Mouse (Mus musculus) thymus, postnatal 4 days (tissue): ENCODE data around the gene Pigt.

ENCODE experiments used
- DNase-seq: peaks from one replicate; pipeline ENCODE4 v3.0.0; 2021

Gene Pigt

DNA sequence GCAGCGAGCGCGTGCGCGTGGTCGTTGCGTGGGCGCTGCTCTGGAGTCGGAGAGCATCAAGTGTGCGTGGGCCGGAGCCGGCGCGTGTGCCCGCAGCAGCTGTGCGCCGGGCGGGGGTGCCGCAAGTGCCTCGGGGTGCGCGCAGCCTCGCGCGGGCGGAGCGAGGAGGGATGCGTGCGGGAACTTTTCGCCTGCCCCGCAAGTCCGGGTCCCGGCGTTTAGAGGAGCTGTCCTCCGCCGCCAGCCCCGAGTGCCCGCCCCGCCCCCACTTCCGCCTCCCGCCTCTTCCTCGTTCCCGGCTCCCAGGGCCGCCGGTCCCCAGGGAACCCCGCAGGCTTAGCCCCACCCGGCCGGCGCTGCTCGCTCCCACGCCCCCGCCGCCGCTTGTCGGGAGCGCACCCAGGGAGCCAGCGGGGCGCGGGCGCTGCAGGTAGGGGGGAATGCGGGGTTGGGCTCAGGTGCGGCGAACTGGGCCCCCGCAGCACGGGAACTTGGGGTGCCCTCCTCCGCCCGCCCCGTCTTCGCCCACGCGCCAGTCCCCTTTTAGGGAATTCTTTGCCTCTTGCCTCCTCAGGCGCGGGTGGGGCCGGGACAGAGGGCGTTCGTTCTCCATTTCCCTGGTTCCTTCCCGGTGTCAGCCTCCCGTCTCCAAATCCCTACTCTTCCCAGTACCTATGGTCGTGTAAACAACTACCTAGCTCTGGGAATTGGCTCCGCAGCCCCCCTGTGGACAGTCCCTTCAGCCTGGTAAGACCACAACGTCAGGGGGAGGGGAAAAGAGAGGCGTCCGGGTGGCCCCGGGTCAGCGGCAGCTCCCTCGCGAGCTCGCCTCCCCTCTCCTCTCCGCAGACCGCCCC lies 10.8 kb upstream of the Pigt start:
- DNase-seq = peak; percentile 41

DNA sequence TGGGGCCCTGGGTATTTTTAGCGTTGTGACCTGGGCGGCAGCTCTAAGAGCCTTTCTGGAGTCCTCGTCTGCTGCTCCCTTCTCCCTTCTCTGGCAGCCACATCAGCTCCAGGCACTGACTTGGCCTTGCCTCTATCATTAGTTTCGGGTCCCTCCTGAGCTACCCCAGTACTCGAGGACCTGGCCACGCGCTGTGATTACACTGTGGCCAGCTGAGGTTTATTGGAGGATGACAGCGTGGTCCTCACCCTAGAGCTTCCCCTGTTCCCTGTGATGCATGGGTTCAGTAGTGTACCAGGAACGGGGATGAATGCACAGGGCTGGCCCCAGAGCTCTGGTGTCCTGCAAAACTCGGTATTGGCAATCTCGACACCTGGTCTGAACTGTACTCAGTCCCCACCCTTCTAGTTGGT lies 10.2 kb upstream of the Pigt start:
- no peak for DNase-seq

DNA sequence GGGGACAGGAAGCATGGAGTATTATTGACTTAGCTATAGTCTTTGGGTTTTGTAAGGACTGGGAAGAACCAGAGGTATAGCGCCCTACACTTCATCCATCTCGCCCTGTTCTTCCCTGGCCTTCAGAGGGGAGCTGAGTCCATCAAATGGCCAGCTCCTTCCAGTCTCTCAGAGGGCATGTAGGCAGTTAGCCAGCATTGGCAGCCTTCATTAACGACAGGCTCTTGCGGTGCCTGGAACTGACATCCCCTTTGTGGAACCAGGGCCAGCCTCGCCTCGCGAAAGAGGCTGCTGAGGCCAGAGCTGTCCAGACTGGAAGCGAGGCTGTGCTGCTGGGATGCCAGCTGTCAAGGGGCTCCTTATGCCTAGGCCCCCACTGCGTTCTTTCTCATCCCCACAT lies 9.5 kb upstream of the Pigt start:
- DNase-seq = no peak

DNA sequence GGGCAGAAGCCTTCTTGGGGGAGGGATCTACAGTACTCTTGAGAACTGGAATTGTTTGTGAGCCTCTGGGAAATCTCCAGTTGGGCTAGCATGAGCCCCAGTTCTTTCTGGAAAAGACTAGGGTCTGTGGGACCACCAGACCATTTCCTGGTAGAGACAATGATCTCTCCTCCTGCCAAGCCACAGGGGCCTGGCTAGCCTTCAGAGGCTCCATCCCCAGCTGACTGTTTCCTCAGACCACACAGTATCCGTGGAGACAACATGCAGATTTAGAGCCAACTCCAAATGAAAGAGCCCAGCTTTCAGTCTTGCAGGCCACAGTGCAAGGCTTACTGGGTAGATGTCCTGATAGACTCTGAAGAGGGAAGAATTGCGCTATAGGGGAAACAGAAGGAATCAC lies 3.2 kb upstream of the Pigt start:
- no peak for DNase-seq

DNA sequence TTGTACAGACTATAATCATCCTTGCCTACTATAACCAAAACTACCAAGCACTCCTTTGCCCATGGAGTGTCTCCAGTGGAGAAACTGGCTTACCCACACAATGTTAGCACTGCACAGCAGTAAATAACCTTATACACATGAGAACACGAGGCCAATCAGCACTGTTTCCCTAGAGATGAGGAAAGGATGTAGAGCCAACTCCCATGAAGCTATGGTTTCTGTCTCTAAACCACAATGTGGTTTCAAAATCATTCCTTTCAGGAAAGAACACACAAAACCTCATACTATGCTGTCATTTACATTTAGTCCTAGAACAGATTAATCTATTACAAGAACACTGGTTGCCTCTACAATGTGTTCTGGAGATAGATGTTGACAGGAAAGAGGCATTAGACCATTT lies 989 bp upstream of the Pigt start:
- no peak for DNase-seq

DNA sequence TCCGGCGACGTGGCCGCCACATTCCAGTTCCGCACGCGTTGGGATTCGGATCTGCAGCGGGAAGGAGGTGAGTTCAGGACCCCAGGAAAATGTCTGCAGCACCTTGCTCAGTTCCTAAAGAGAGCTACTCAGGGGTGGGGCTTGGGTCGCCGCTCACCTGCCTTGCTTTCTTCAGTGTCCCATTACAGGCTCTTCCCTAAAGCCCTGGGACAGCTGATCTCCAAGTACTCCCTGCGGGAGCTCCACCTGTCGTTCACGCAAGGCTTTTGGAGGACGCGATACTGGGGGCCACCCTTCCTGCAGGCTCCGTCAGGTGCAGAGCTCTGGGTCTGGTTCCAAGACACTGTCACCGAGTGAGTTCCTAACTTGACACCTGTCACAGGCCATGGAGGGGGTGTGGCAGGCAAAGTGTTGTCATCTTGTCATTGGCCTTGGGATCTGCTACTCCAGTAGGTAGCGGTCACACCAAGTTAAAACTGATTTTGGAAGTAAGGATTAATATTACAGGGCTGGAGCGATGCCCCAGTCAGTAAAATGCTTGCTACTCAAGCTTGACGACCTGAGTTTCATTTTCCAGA lies 460 bp downstream of the Pigt start:
- DNase-seq = no peak

DNA sequence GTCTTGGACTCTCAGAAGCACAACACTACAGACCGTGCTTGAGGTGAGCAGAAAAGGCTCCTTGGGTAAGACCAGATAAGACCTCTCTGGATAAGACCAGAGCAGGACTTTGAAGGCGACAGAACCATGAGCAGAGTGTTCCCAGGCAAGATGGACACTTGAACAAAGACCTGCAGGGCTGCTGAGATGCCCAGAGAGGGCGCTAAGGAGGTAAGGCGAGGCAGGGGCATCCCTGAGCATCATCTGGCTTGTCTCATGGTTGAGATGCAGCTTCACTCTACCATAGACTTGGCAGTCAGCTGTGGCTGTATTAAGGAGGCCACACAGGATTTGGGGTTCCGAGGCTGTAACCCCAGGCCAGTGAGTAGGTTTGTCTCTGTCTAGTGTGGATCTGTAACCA lies 2.0 kb downstream of the Pigt start:
- DNase-seq = peak; percentile 26

DNA sequence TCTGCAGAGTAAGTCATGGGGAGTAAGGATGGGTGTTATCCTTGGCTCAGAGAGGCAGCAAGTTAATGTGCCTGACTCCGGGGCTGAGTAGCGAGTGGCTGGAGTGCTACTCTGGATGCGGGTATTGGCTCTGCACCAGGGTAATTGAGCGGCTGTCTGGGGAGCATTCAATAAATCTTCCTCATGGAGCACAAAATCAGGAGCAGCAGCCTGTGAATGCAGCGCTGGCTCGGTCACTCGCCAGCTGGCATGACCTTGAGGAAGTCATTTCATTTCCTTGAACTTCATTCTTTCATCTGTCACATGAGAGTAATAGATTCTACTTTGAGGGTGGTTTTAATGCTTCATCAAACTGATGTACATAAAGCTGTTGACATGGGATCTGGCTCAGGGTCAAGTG lies 3.2 kb downstream of the Pigt start:
- no peak for DNase-seq

DNA sequence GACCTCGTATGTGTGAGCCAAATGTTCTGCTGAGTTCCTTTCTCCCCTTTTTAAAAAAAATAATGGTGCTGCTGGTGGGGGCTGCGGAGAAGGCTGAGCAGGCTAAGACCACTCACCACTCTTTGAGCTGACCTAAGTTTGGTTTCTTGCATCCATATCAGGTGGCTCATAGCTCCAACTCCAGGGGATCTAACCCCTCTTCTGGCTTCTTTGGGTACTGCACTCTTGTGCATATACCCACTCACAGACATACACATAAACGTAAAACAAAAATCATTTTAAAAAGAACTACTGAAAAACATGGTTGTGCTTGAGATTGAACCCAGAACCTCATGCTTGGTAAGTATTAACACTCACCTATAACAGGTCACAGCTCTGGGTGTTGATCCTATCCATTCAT lies 7.6 kb downstream of the Pigt start:
- no peak for DNase-seq

DNA sequence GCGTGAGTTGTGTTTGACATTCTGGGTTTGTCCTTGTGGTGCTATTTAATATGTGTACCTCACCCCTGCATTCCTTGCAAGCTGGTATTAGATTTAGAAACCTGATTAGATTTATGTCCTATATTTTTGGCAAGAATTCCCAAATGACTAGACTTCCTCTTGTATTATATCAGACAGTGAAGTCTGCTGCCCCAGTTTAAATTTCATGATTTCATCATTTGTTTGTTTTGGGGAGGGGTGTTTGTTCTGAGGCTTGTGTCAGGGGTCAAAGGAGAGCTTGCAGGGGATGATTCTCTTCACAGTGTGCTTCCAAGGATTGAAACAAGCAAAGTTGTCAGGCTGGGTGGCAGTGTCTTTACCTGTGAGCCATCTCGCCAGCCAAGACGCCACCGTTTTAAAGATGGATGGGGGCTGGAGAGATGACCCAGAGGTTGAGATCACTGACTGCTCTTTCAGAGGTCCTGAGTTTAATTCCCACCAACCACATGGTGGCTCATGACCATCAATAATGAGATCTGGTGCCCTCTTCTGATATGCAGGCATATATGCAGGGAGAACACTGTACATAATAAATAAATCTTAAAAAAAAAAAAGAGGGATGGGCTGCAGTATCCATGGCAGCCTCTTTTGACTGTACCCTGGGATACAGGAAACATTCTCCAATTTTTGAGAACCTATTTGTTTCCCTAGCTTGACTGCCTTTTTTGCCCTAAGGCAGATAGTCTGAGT lies 8.5 kb downstream of the Pigt start:
- no peak for DNase-seq

DNA sequence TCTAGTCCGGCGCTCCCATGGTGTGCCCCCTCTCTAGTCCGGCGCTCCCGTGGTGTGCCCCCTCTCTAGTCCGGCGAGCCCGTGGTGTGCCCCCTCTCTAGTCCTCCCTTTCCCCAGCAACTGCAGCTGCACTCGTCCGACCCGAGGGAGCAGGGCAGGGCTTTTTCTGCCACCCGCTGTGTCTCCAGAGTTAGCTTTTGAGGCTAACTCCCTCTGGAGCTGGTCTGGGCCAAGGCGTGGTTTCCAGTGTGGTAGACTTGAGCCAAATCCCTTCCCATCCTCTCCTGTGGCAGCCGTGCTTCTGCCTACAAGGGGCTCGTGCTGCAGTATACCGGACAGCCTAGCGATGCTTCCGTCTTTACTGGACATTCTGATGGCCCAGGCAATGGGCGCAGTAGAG lies 10.5 kb downstream of the Pigt start:
- DNase-seq = no peak

DNA sequence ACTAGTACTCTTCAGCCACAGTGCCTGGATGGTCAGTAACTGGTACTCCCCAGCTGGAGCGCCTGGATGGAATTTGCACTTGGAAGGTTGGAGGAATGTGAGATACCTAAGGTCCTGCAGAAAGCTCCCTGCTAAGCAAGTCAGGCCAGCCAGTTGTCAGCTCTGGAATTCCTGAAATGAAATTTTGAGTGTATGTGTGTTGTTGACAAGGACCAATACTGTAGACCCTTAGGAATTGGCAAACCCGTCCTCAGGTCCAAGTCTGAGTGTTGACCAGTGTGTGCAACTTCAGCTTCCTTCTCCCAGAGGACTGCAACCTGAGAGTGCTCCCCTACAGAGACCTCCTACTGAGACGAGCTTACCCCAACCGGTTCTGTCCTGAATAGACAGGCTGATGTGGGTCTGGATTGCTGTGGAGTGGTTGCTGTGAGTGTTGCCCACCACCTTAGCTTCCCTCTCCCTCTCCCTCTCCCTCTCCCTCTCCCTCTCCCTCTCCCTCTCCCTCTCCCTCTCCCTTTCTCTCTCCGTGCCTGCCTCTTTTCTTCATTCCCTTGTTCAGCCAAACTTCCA lies 13.4 kb downstream of the Pigt start:
- DNase-seq = no peak

DNA sequence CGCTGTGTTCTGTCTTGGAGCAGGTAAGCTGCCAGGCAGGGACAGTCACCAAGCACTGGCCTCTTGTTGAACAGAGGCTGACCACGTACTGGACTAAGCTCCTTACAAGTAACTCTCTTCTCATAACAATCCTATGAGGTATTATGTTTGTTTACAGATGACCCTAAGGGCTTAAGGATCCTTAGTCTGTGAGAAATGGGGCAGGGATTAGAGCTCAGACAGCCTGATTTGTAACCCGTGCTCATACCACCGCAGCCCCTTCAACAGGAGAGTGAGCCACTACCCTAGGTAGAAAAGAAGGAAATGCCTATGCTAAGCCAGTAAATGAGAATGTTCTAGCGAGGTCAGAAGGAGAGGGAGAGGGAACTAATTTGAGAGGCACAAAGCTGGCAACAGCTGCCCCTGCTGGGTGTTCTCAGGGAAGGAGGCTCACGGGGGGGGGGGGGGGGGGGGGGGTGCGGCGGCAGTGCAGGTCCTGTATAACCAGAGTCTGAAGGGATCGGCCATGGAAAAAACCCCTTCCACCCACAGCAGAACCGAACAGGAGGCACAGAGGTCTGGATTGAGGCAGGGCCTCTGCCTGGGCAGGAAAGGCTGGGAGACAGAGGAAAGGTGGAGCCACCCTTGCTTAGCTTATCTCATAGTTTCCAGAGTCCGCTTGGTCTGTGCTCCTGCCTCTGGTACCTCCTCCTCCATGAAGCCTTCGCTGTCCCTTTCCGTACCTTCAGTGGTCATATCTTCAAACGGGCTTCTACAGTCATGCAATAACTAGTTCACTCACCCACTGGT lies 15.0 kb downstream of the Pigt start:
- DNase-seq = no peak

DNA sequence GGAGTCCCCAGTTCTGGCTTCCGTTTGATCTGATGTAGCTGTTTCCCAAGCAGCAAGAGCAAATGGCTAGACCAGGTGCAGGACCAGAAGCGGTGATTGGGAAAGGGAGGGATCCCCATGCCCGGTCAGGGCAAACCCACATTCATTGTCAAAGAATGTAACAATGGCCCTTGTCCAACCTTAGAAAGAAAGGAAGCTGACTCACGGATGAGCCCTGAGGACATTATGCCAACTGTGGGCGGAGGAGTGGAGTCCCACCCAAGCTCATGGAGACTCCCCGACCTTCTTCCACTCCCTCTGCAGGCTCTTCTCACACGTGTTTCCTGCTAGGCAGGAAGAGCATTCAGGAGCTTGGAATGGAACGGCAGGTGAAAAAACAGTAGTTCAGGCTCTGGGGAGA lies 16.1 kb downstream of the Pigt start:
- no peak for DNase-seq

DNA sequence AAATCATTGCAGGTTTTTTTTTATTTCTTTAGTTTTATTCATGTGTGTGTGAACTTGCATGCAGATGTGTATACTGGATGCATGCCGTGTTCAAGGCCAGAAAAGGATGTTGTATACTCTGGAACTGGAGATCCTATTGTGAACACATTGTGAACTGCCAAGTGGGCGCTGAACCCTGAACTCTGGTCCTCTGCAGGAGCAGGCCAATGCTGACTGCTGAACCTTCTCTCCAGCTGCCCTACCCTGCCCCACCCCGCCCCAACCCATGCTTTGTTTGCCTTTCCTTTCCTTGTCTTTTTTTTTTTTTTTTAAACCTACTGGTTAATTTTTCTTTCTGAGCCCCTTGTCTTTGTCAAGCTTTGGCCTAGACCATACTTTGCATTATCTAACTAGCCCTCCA lies 17.6 kb downstream of the Pigt start:
- DNase-seq = no peak

DNA sequence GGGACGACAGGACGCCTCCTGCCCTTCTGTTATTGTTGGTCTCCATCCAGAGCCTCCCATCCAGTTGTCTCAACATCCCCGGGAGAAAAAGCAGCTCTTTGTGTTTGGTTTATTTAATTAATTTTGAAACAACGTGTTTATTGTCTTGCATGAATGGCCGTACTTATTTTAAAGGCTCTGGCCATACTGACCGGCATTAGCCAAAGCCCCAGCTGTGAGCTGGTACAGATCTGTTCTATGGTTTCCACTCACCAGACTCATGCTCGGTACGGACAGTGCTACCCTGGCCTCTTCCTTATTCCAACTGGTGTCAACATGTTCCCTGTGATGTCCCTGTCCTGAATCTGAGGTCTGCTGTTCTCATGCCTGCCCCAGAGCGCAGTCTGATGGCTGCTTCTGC lies 18.6 kb downstream of the Pigt start:
- no peak for DNase-seq

DNA sequence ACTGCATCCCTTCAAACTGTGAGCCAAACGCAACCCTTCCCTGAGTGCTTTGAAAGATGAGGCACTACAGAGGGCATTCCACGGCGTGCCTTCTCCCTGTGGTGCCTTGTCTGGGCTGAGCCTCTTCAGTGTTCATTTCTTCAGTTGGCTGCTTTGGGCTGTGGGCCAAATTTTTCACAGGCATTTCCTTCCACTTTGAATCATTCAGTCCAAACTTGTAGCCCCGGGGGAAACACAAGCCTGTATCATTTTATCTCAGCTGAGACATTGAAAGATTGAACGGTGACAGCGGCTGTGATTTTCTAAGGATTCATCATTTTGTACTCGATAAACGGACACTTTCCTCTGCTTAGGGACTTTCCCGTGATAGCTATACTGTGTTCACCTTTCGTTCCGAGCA lies 19.3 kb downstream of the Pigt start:
- no peak for DNase-seq

DNA sequence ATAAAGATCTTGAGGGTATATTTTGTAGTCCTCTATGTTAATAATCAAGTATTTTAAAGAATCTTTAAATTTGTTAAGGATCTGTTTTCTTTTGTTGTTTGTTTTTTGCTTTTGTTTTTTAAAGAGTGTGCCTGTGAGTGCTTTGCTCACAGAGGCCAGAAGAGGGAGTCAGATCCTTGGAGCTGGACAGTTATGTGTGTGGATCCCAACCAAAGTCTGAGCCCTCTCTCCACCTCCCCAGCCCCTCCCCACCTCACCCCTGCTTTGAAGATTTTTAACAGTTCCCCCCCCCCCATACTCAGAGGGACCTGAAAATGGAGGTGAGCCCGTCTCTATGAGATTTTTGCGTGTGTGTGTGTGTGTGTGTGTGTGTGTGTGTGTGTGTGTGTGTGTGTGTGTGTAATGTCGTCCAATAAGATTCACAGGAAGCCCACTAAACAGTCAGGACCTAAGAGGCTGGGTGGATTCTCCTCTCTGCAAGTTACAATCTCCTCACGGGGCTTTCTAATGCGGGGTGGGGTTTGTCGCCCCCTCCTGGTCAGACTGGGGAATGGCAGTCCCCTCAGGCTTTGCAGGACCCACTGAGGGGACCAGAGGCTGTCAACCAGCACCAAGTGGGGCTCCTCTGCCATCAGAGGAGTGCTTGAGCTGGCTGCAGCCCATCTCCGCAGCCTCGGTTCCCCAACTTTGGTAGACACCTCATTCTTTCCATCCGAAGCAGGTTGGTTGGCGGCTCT lies 20.3 kb downstream of the Pigt start:
- DNase-seq = peak; percentile 76

DNA sequence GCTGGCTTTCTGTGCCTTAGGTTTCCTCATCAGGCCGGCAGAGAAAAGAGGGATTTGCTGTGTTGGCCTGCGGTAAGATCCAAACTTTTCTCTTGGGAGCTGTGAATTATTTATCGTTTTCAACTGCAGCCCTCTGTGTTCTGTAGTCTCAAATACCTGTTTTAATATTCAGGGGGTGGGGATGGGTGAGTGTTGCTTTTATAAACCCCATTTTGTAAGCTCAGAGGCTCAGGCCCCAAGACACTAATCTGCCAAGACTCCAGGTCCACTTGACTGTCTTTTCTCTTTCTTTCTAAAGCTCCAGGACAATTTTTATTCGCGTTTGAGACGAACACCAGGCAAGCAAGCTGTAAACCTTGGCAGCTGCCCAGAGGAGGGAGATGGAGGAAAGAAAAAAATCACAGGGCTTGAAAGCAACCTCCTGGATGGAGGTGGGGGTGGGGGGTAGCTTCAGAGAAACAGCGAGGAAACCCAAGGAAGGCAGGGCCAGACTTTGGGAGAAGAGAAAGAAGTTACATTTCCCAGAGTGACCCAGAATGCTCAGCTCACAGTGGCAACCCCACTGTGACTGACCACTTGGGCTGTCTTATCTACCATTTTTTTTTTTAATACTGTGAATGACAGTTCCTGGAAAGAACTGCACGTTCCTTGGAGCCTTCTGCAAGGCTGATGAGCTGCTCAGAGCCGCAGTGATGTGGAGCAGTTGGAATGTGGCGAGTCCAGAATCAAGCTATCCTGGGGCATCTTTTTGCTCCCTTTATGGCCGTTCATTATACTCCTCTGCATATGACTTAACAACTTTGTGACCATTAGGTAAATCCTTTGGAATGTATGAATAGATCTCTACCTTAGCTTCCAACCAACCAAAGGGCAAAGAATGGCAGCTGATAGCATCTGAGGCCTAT lies 21.2 kb downstream of the Pigt start:
- no peak for DNase-seq

DNA sequence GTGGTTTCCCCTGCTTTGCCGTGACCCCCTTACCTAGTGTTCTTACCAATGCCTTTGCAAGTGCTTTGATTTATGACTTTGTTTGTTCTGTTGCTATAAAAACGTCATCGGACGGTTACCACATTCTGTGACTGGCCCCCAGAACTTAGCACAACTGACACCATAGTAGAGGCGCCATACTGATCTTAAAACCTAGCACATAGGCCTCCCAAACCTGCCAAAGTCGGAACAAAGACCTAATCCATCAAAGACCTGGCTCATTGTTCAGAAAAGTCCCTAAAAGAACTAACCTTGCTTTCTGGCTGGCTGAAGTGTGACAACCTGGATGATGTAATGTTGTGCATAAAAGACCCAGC lies 21.8 kb downstream of the Pigt start:
- DNase-seq = no peak

DNA sequence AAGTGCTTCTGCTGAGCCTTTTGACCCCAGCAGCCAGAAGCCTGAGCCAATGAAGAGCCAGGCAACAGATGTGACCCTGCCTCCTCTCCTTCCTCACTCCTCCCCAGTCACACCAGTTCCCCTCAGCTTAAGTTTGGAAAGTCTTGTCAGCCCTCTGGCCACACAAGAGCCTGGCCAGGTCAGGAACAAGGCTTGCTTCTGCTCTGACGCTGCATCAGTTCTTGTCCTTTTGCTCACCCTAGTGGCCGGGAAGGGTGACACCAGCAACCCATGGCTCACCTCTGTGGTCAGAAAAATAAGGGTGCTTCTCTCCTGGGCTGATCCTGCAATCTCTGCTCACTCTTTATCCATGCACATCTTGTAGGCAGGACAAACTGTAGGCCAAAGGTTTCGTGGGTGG lies 23.5 kb downstream of the Pigt start:
- peak; percentile 51 for DNase-seq
